Mouse (Mus musculus): ENCODE results near the gene Rps6ka2. TPM values are rescaled to one million over a fixed set of nuclear protein-coding genes. Genes with fewer than 3 reads are reported as not detected.
A peak's percentile ranks its signal among the peaks of the same experiment; 100 is the strongest.

Rps6ka2 gene
- polyA plus RNA-seq, 1 experiment from 2014 or later, result 45.3 TPM

- Histone ChIP-seq H3K9me3 (replicated peaks; ENCODE audit: control insufficient read depth, low read length) (no peaks in the 10 kb centered on the region), H3K4me2 (no peak overlapping the region), H3K27me3 (ENCODE audit: control insufficient read depth, insufficient read depth, low read length) (no peaks in the 10 kb centered on the region), H3K9ac (ENCODE audit: low read depth, low read length) (no peak overlapping the region), H3K27ac (ENCODE audit: low read depth, low read length) (no peak overlapping the region), H3K4me3 (ENCODE audit: low read depth, low read length) (no peak overlapping the region), H3K36me3 (ENCODE audit: control insufficient read depth, insufficient read depth, low read length) (no peaks in the 10 kb centered on the region), H3K4me1 (ENCODE audit: control insufficient read depth, insufficient read depth, low read length) (peaks cover 18% of the 10 kb centered on the region)
- 93% methylated on average over 9 of the region's 9 CpGs for WGBS (ENCODE audit: insufficient replicate concordance)
- ATAC-seq (replicated peaks; ENCODE audit: insufficient number of reproducible peaks, low FRiP score, low TSS enrichment), result no peak
These were observed 58.6 kb downstream of the Rps6ka2 start for GRCm38 (mm10) chr17:7228545-7228944.

GRCm38 (mm10) chr17:7231312-7231711 is 61.4 kb downstream of the Rps6ka2 start:
- Histone ChIP-seq H3K27me3 (ENCODE audit: control insufficient read depth, insufficient read depth, low read length) (no peaks in the 10 kb centered on the region), H3K36me3 (ENCODE audit: control insufficient read depth, insufficient read depth, low read length) (peaks cover 5% of the 10 kb centered on the region), H3K4me3 (ENCODE audit: low read depth, low read length) (no peak overlapping the region), H3K4me2 (no peak overlapping the region), H3K9me3 (replicated peaks; ENCODE audit: control insufficient read depth, low read length) (no peaks in the 10 kb centered on the region), H3K9ac (ENCODE audit: low read depth, low read length) (no peak overlapping the region), H3K4me1 (ENCODE audit: control insufficient read depth, insufficient read depth, low read length) (peaks cover 17% of the 10 kb centered on the region), H3K27ac (ENCODE audit: low read depth, low read length) (no peak overlapping the region)
- 83% methylated on average over 4 of the region's 4 CpGs for WGBS (ENCODE audit: insufficient replicate concordance)
- no peak for ATAC-seq (replicated peaks; ENCODE audit: insufficient number of reproducible peaks, low FRiP score, low TSS enrichment)

- 76% methylated on average over 8 of the region's 8 CpGs for WGBS (ENCODE audit: insufficient replicate concordance)
- peaks cover 12% of the 10 kb centered on the region for H3K4me1 ChIP-seq (ENCODE audit: control insufficient read depth, insufficient read depth, low read length)
- H3K9ac ChIP-seq (ENCODE audit: low read depth, low read length), result no peak overlapping the region
- H3K4me2 ChIP-seq, result no peak overlapping the region
- H3K36me3 ChIP-seq (ENCODE audit: control insufficient read depth, insufficient read depth, low read length), result peaks cover 8% of the 10 kb centered on the region
- no peaks in the 10 kb centered on the region for H3K27me3 ChIP-seq (ENCODE audit: control insufficient read depth, insufficient read depth, low read length)
- no peak overlapping the region for H3K4me3 ChIP-seq (ENCODE audit: low read depth, low read length)
- H3K27ac ChIP-seq (ENCODE audit: low read depth, low read length), result no peak overlapping the region
- ATAC-seq (replicated peaks; ENCODE audit: insufficient number of reproducible peaks, low FRiP score, low TSS enrichment), result no peak
- H3K9me3 ChIP-seq (replicated peaks; ENCODE audit: control insufficient read depth, low read length), result no peaks in the 10 kb centered on the region
These were observed 61.9 kb downstream of the Rps6ka2 start for GRCm38 (mm10) chr17:7231790-7232189.

GRCm38 (mm10) chr17:7232400-7232799 is 62.5 kb downstream of the Rps6ka2 start:
- Histone ChIP-seq H3K4me3 (ENCODE audit: low read depth, low read length) (no peak overlapping the region), H3K36me3 (ENCODE audit: control insufficient read depth, insufficient read depth, low read length) (peaks cover 8% of the 10 kb centered on the region), H3K27ac (ENCODE audit: low read depth, low read length) (no peak overlapping the region), H3K4me1 (ENCODE audit: control insufficient read depth, insufficient read depth, low read length) (peaks cover 6% of the 10 kb centered on the region; the same call in 1 of the 2 replicates), H3K27me3 (ENCODE audit: control insufficient read depth, insufficient read depth, low read length) (no peaks in the 10 kb centered on the region), H3K4me2 (no peak overlapping the region), H3K9me3 (replicated peaks; ENCODE audit: control insufficient read depth, low read length) (no peaks in the 10 kb centered on the region), H3K9ac (ENCODE audit: low read depth, low read length) (no peak overlapping the region)
- ATAC-seq (replicated peaks; ENCODE audit: insufficient number of reproducible peaks, low FRiP score, low TSS enrichment), result no peak
- WGBS (ENCODE audit: insufficient replicate concordance), result 72% methylated on average over 7 of the region's 7 CpGs

GRCm38 (mm10) chr17:7233197-7233596 is 63.3 kb downstream of the Rps6ka2 start:
- H3K4me3 ChIP-seq (ENCODE audit: low read depth, low read length), result no peak overlapping the region
- H3K9me3 ChIP-seq (replicated peaks; ENCODE audit: control insufficient read depth, low read length), result no peaks in the 10 kb centered on the region
- no peak overlapping the region for H3K27ac ChIP-seq (ENCODE audit: low read depth, low read length)
- H3K4me1 ChIP-seq (ENCODE audit: control insufficient read depth, insufficient read depth, low read length), result 0 out of 2 replicates have a peak, but pooled peaks cover 6% of the 10 kb centered on the region
- H3K4me2 ChIP-seq, result no peak overlapping the region
- no peak for ATAC-seq (replicated peaks; ENCODE audit: insufficient number of reproducible peaks, low FRiP score, low TSS enrichment)
- H3K36me3 ChIP-seq (ENCODE audit: control insufficient read depth, insufficient read depth, low read length), result peaks cover 15% of the 10 kb centered on the region
- H3K27me3 ChIP-seq (ENCODE audit: control insufficient read depth, insufficient read depth, low read length), result no peaks in the 10 kb centered on the region
- no peak overlapping the region for H3K9ac ChIP-seq (ENCODE audit: low read depth, low read length)

GRCm38 (mm10) chr17:7237706-7238105 is 67.8 kb downstream of the Rps6ka2 start:
- ATAC-seq (replicated peaks; ENCODE audit: insufficient number of reproducible peaks, low FRiP score, low TSS enrichment), result no peak
- Histone ChIP-seq H3K9ac (ENCODE audit: low read depth, low read length) (no peak overlapping the region), H3K4me2 (no peak overlapping the region), H3K4me1 (ENCODE audit: control insufficient read depth, insufficient read depth, low read length) (0 out of 2 replicates have a peak, but pooled peaks cover 3% of the 10 kb centered on the region), H3K27ac (ENCODE audit: low read depth, low read length) (no peak overlapping the region), H3K4me3 (ENCODE audit: low read depth, low read length) (no peak overlapping the region), H3K27me3 (ENCODE audit: control insufficient read depth, insufficient read depth, low read length) (no peaks in the 10 kb centered on the region), H3K36me3 (ENCODE audit: control insufficient read depth, insufficient read depth, low read length) (peaks cover 16% of the 10 kb centered on the region), H3K9me3 (replicated peaks; ENCODE audit: control insufficient read depth, low read length) (no peaks in the 10 kb centered on the region)
- 84% methylated on average over 9 of the region's 9 CpGs for WGBS (ENCODE audit: insufficient replicate concordance)

GRCm38 (mm10) chr17:7238766-7239165 is 68.9 kb downstream of the Rps6ka2 start:
- 68% methylated on average over 4 of the region's 4 CpGs for WGBS (ENCODE audit: insufficient replicate concordance)
- Histone ChIP-seq H3K4me3 (ENCODE audit: low read depth, low read length) (no peak overlapping the region), H3K9ac (ENCODE audit: low read depth, low read length) (no peak overlapping the region), H3K9me3 (replicated peaks; ENCODE audit: control insufficient read depth, low read length) (no peaks in the 10 kb centered on the region), H3K27ac (ENCODE audit: low read depth, low read length) (no peak overlapping the region), H3K36me3 (ENCODE audit: control insufficient read depth, insufficient read depth, low read length) (peaks cover 16% of the 10 kb centered on the region), H3K27me3 (ENCODE audit: control insufficient read depth, insufficient read depth, low read length) (no peaks in the 10 kb centered on the region), H3K4me1 (ENCODE audit: control insufficient read depth, insufficient read depth, low read length) (no peaks in the 10 kb centered on the region), H3K4me2 (no peak overlapping the region)
- no peak for ATAC-seq (replicated peaks; ENCODE audit: insufficient number of reproducible peaks, low FRiP score, low TSS enrichment)

- H3K4me3 ChIP-seq (ENCODE audit: low read depth, low read length), result no peak overlapping the region
- no peak overlapping the region for H3K4me2 ChIP-seq
- H3K27ac ChIP-seq (ENCODE audit: low read depth, low read length), result no peak overlapping the region
- no peaks in the 10 kb centered on the region for H3K27me3 ChIP-seq (ENCODE audit: control insufficient read depth, insufficient read depth, low read length)
- H3K9me3 ChIP-seq (replicated peaks; ENCODE audit: control insufficient read depth, low read length), result no peaks in the 10 kb centered on the region
- no peak overlapping the region for H3K9ac ChIP-seq (ENCODE audit: low read depth, low read length)
- H3K36me3 ChIP-seq (ENCODE audit: control insufficient read depth, insufficient read depth, low read length), result peaks cover 16% of the 10 kb centered on the region
- no peak for ATAC-seq (replicated peaks; ENCODE audit: insufficient number of reproducible peaks, low FRiP score, low TSS enrichment)
- no peaks in the 10 kb centered on the region for H3K4me1 ChIP-seq (ENCODE audit: control insufficient read depth, insufficient read depth, low read length)
- 75% methylated on average over 4 of the region's 4 CpGs for WGBS (ENCODE audit: insufficient replicate concordance)
These were observed 70.6 kb downstream of the Rps6ka2 start for GRCm38 (mm10) chr17:7240526-7240925.

- H3K9me3 ChIP-seq (replicated peaks; ENCODE audit: control insufficient read depth, low read length), result no peaks in the 10 kb centered on the region
- no peak overlapping the region for H3K4me3 ChIP-seq (ENCODE audit: low read depth, low read length)
- no peak overlapping the region for H3K9ac ChIP-seq (ENCODE audit: low read depth, low read length)
- H3K36me3 ChIP-seq (ENCODE audit: control insufficient read depth, insufficient read depth, low read length), result no peaks in the 10 kb centered on the region; the same call in 1 of the 2 replicates
- 0 out of 2 replicates have a peak, but pooled peaks have one; percentile 4 for ATAC-seq (replicated peaks; ENCODE audit: insufficient number of reproducible peaks, low FRiP score, low TSS enrichment)
- WGBS (ENCODE audit: insufficient replicate concordance), result 78% methylated on average over 6 of the region's 6 CpGs
- no peaks in the 10 kb centered on the region for H3K4me1 ChIP-seq (ENCODE audit: control insufficient read depth, insufficient read depth, low read length)
- H3K27me3 ChIP-seq (ENCODE audit: control insufficient read depth, insufficient read depth, low read length), result no peaks in the 10 kb centered on the region
- no peak overlapping the region for H3K4me2 ChIP-seq
- H3K27ac ChIP-seq (ENCODE audit: low read depth, low read length), result no peak overlapping the region
These were observed 75.2 kb downstream of the Rps6ka2 start for GRCm38 (mm10) chr17:7245078-7245477.
